Mouse (Mus musculus) liver, embryonic 14.5 days (tissue): ENCODE data around the gene Clpp.

Experiments used
- CTCF ChIP-seq: IDR thresholded peaks from 2 replicates; pipeline ENCODE4 v1.5.1; 2016; ENCODE audit warnings: antibody characterized with exemption, low read depth, control low read depth
- EP300 ChIP-seq: IDR thresholded peaks from 2 replicates; pipeline ENCODE4 v1.6.1; 2016; ENCODE audit warnings: antibody characterized with exemption, low read depth

DNA sequence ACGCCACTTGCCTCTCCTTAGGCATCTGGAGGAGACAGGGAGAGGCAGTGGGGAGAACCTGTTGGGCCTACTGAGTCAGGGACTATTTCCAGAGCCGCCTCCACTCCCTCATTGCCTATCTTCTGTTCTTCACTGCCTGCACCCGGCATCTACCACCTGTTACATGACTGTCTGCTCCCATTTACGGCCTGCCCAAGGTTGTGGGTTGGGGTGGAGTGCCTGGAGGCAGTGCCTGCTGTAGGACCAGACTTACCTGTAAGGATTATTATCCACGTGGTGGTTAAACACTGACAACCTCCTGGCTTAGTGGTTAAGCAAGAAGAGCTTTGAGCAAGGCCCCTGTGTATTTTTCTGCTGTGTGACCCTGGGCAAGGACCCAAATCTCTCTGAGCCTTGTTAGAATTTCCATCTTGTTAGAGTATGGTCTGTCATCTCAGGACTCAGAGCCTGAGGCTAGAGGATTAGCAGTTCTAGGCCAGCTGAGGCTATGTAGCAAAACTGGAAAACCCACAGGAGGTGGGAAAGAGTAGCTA, 15.3 kb upstream of the Clpp start:
- no peak for TF ChIP-seq CTCF
- no peak for TF ChIP-seq EP300
